Mouse (Mus musculus) cerebellum, adult 2 months (tissue): ENCODE results near the gene Tuba1b. TPM values are rescaled to one million over a fixed set of nuclear protein-coding genes. Genes with fewer than 3 reads are reported as not detected.
"Not testable (repeated sequence)": the region's sequence is repeated elsewhere in the genome, so short reads cannot be mapped to it uniquely, and the experiment has no call there.

ENCODE experiments used
- DNase-seq, 2 experiments: peaks; one replicate each; pipeline ENCODE4 v3.0.0; 2021
- H3K27ac ChIP-seq: fragments of 200-500 bp; 2 replicates; pipeline ENCODE4 v1.5.1; 2012; ENCODE audit warnings: low read length, control low read depth, inconsistent platforms; ENCODE audit not compliant: insufficient read depth
- H3K27me3 ChIP-seq: fragments of 200-500 bp; 2 replicates; pipeline ENCODE4 v1.6.1; 2012; ENCODE audit warnings: inconsistent platforms, mild to moderate bottlenecking, low read length, moderate library complexity; ENCODE audit not compliant: control insufficient read depth, insufficient read depth
- H3K4me1 ChIP-seq: fragments of 200-500 bp; 2 replicates; pipeline ENCODE4 v1.6.1; 2011; ENCODE audit warnings: low read length; ENCODE audit not compliant: control insufficient read depth, insufficient read depth
- H3K4me3 ChIP-seq: fragments of 200-500 bp; replicated peaks from 2 replicates; pipeline ENCODE3; 2011; ENCODE audit warnings: mild to moderate bottlenecking, low read depth, low read length, control low read depth; ENCODE audit not compliant: insufficient read depth
- CTCF ChIP-seq: fragments of 200-500 bp; IDR thresholded peaks from 2 replicates; pipeline ENCODE4 v1.5.1; 2011; ENCODE audit warnings: low read depth, mild to moderate bottlenecking, control low read depth, low read length, moderate library complexity, borderline replicate concordance; ENCODE audit not compliant: insufficient read depth
- POLR2A ChIP-seq: fragments of 200-500 bp; IDR thresholded peaks from 2 replicates; pipeline ENCODE4 v1.6.1; 2011; ENCODE audit warnings: low read length, control low read depth, borderline replicate concordance; ENCODE audit not compliant: insufficient read depth
- WGBS: fragments of 180-500 bp; shearing (Covaris S2); methylation state at CpG from one replicate; pipeline ENCODE4 v1.1.7; 2018; 5-methylcytosine and 5-hydroxymethylcytosine counted together
- polyA plus RNA-seq: library from polyadenylated mRNA; depleted of rRNA; stranded (reverse); fragments of >200 nt; gene quantifications from 2 replicates; pipeline ENCODE4 v1.2.3, GENCODE M21; 2012

The Tuba1b gene
- polyA plus RNA-seq, 1 experiment: 1,352 TPM

DNA sequence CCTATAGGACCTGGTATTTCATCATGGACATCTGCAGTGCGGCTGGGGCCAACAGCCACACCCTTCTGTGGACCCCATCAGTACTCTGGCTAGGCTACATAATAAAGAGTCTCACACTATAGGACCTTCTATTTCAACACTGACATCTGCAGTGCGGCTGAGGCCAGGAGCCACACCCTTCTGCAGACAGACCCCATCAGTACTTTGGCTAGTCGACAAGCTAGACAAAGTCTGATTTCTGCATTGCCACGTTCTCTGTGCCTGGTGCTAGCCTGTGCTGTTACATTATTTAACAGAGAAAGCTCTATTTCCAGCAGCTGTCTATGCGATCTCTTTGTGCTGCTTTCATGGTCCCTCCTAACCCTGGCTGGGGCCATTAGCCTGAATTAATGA lies 17.7 kb upstream of the Tuba1b start:
- TF ChIP-seq CTCF: no peak
- TF ChIP-seq POLR2A: no peak
- WGBS: 0% methylated on average over 5 of the region's 5 CpGs
- peak in 1 of 2 experiments; percentile 31 for DNase-seq

DNA sequence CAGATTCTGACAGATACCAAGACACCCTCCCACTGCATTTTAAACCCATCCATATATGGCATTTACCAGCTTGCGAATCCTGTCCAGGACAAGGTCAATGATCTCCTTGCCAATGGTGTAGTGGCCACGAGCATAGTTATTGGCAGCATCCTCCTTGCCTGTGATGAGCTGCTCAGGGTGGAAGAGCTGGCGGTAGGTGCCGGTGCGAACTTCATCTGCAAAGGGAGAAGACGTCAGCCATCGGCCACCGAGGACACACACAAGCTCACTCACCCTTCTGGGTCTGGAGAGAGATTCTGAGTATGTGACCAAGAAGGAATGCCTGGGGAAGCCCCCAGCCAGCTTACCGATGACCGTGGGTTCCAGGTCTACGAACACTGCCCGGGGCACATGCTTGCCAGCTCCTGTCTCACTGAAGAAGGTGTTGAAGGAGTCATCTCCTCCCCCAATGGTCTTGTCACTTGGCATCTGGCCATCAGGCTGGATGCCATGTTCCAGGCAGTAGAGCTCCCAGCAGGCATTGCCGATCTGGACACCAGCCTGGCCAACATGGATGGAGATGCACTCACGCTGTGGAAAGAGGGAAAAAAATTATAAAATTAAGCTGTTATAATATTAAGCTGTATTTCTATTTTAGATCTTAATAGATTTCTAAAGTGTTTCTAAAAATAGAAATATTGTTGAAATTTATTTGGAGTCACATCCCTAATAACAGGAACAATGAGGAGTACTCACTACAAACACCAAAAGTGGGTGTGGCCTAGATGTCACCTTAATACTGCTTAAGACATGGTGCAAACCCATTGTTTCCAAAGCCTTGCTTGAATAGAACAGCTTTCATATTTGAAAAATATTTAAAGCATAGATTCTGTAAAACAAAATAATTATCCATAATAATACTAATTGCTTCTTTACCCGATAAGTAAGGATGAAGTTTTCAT lies 17.0 kb upstream of the Tuba1b start:
- H3K4me3 ChIP-seq: peak overlapping the region; percentile 94
- not testable (repeated sequence) for H3K4me1 ChIP-seq, H3K27me3 ChIP-seq
- WGBS: 5% methylated on average over 11 of the region's 15 CpGs
- peak overlapping the region; percentile 88; the same call in 1 of the 2 replicates for H3K27ac ChIP-seq
- DNase-seq: peak; percentile 53 to 57

More for the DNA sequence above, 17.7 kb upstream of the Tuba1b start:
- H3K4me3 ChIP-seq: peak overlapping the region; percentile 94
- H3K27me3 ChIP-seq: no peaks in the 10 kb centered on the region
- H3K27ac ChIP-seq: peak overlapping the region; percentile 88
- peaks cover 4% of the 10 kb centered on the region; the same call in 1 of the 2 replicates for H3K4me1 ChIP-seq

DNA sequence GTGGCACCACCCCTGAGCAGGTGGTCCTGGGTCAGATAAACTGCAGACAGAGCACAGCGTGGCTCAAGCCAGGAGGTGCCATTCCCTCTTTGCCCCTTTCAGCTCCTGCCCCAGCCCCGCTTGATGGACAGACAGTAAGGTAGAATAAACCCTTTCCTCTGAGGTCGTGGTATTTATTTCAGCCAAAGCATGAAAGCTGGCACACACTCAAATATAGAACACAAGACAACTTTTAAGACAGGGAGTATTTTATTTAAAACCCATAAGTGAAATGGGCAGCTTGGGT lies 15.2 kb upstream of the Tuba1b start:
- H3K4me1 ChIP-seq: peaks cover 4% of the 10 kb centered on the region; the same call in 1 of the 2 replicates
- no peak for DNase-seq
- no peak overlapping the region for H3K4me3 ChIP-seq
- H3K27me3 ChIP-seq: no peaks in the 10 kb centered on the region
- TF ChIP-seq POLR2A: no peak
- no peak for TF ChIP-seq CTCF
- no peak overlapping the region for H3K27ac ChIP-seq
- WGBS: 28% methylated on average over 3 of the region's 3 CpGs

- Histone ChIP-seq H3K27me3 (no peaks in the 10 kb centered on the region), H3K27ac (no peak overlapping the region), H3K4me3 (no peak overlapping the region), H3K4me1 (peaks cover 4% of the 10 kb centered on the region; the same call in 1 of the 2 replicates)
- DNase-seq: no peak
- no peak for TF ChIP-seq POLR2A
- no peak for TF ChIP-seq CTCF
- WGBS: 48% methylated on average over 6 of the region's 6 CpGs
These were observed 14.7 kb upstream of the Tuba1b start for GRCm38 (mm10) chr15:98948857-98949606.

DNA sequence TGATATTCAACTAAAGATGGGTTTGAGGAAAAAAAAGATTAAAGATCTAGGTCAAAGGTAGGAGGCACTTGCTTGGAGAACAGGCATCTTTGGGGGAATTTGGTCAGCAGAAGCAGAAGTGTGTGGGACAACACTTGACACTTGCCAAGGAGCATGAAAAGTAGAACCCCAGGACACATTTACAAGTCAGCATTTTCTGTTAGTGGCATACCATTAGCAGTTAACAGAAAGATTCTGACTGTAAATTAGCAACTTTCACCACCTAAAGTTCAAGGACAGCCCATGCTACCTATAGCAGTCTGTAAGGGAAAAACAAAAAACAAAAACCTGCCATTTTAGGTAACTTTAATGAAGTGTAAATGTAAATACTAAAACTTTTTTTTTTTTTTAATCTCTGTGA lies 14.0 kb upstream of the Tuba1b start:
- DNase-seq: no peak
- H3K4me3 ChIP-seq: no peak overlapping the region
- H3K27me3 ChIP-seq: no peaks in the 10 kb centered on the region
- TF ChIP-seq CTCF: no peak
- no peak for TF ChIP-seq POLR2A
- H3K27ac ChIP-seq: no peak overlapping the region
- H3K4me1 ChIP-seq: peaks cover 4% of the 10 kb centered on the region; the same call in 1 of the 2 replicates

DNA sequence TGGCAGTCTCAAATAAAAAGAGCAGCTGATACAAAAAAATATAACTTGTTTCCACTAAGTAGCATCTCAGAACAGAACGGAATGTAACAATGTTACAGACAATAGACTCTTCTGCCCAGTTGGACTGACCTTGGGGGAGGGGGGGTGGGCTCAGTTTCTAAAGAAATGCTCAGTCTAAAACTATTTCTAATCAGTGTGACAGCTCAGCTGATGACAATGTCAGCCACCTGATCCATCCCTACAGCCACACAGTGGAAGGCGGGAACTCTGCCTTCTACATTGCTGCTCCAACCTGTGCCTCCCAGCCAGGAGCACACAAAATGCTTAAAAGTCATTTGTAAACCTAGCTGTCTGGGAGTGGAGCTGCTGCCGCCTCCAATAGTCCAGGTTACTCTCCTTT lies 13.5 kb upstream of the Tuba1b start:
- peaks cover 4% of the 10 kb centered on the region; the same call in 1 of the 2 replicates for H3K4me1 ChIP-seq
- no peak for DNase-seq
- no peaks in the 10 kb centered on the region for H3K27me3 ChIP-seq
- 47% methylated on average over 3 of the region's 3 CpGs for WGBS
- TF ChIP-seq POLR2A (no peak), CTCF (no peak)
- no peak overlapping the region for H3K27ac ChIP-seq
- H3K4me3 ChIP-seq: no peak overlapping the region

- 91% methylated on average over 4 of the region's 4 CpGs for WGBS
- Histone ChIP-seq H3K4me1 (peaks cover 8% of the 10 kb centered on the region; the same call in 1 of the 2 replicates), H3K27me3 (no peaks in the 10 kb centered on the region), H3K27ac (no peak overlapping the region), H3K4me3 (no peak overlapping the region)
- no peak for DNase-seq
- no peak for TF ChIP-seq POLR2A
- TF ChIP-seq CTCF: no peak
These were observed 8.8 kb upstream of the Tuba1b start for GRCm38 (mm10) chr15:98943133-98943532.
